Mouse (Mus musculus) B cell, adult (primary cell): ENCODE results near the gene Phpt1. TPM values are rescaled to one million over a fixed set of nuclear protein-coding genes. Genes with fewer than 3 reads are reported as not detected.

ENCODE experiments used
- total RNA-seq: library from RNA; stranded (reverse); gene quantifications from 4 replicates; pipeline ENCODE4 v1.2.4, GENCODE M21; 2023; ENCODE audit not compliant: inconsistent age

The Phpt1 gene
- 15.5 to 23.8 TPM (median 21.3 TPM) in 4 replicates for total RNA-seq

GRCm38 (mm10) chr2:25574579-25575431 lies at the start of gene Phpt1, which contains the start of gene Mamdc4:
TSS of gene Phpt1 (minus strand) at chr2:25575224.
TSS of gene Mamdc4 (minus strand) at chr2:25574845.

GRCm38 (mm10) chr2:25621229-25622200 lies 46.5 kb upstream of the Phpt1 start, which contains the start of gene Tmem141:
TSS of gene Tmem141 (minus strand) at chr2:25622005.

GRCm38 (mm10) chr2:25617578-25617977 lies 42.6 kb upstream of the Phpt1 start, which contains the start of gene Ccdc183:
TSS of gene Ccdc183 (minus strand) at chr2:25617678.

GRCm38 (mm10) chr2:25607761-25608622 lies 33.0 kb upstream of the Phpt1 start, which contains the start of gene Rabl6:
TSS of gene Rabl6 (minus strand) at chr2:25608521.

GRCm38 (mm10) chr2:25581294-25581864 lies 6.4 kb upstream of the Phpt1 start, which contains the start of gene Ajm1:
TSS of gene Ajm1 (minus strand) at chr2:25581757.

GRCm38 (mm10) chr2:25557221-25557963 lies 17.6 kb downstream of the Phpt1 start, which contains the start of gene Edf1:
TSS of gene Edf1 (plus strand) at chr2:25557847.

GRCm38 (mm10) chr2:25546811-25547491 lies 28.1 kb downstream of the Phpt1 start, which contains the start of gene Traf2:
TSS of gene Traf2 (minus strand) at chr2:25546940.

Other genes with a start within 250 kb of the Phpt1 start
- gene Man1b1, start 242.9 kb downstream of the Phpt1 start, total RNA-seq: 38.3 to 49.0 TPM (median 42.3 TPM) in 4 replicates
- 34.8 to 44.7 TPM (median 42.3 TPM) in 4 replicates for gene Dpp7, start 218.9 kb downstream of the Phpt1 start, total RNA-seq
- 29.6 to 32.3 TPM (median 30.7 TPM) in 4 replicates for gene Uap1l1, start 209.5 kb downstream of the Phpt1 start, total RNA-seq
- gene Sapcd2, start 202.9 kb downstream of the Phpt1 start, total RNA-seq: 0.94 to 1.4 TPM (median 1.1 TPM) in 4 replicates
- gene Entpd2, start 179.3 kb downstream of the Phpt1 start, total RNA-seq: not detected in 4 replicates
- gene Npdc1, start 175.9 kb downstream of the Phpt1 start, total RNA-seq: not detected in 4 replicates
- gene Fut7, start 152.0 kb downstream of the Phpt1 start, total RNA-seq: 0.24 TPM in 1 of 4 replicates, not detected in the others
- gene Abca2, start 146.5 kb downstream of the Phpt1 start, total RNA-seq: 36.8 to 44.5 TPM (median 42.0 TPM) in 4 replicates
- gene Clic3, start 118.4 kb downstream of the Phpt1 start, total RNA-seq: 0.80 TPM in 1 of 4 replicates, not detected in the others
- gene Paxx, start 114.1 kb downstream of the Phpt1 start, total RNA-seq: 111 to 124 TPM (median 114 TPM) in 4 replicates
- not detected in 4 replicates for gene Ptgds, start 105.2 kb downstream of the Phpt1 start, total RNA-seq
- gene Lcn12, start 81.3 kb downstream of the Phpt1 start, total RNA-seq: not detected in 4 replicates
- 69.9 to 80.2 TPM (median 72.7 TPM) in 4 replicates for gene Fbxw5, start 74.5 kb downstream of the Phpt1 start, total RNA-seq
- gene C8g, start 73.5 kb downstream of the Phpt1 start, total RNA-seq: 0.45 to 2.0 TPM (median 0.80 TPM) in 4 replicates
- 48.8 to 61.5 TPM (median 56.4 TPM) in 4 replicates for gene Traf2, start 28.3 kb downstream of the Phpt1 start, total RNA-seq
- gene Edf1, start 17.4 kb downstream of the Phpt1 start, total RNA-seq: 111 to 137 TPM (median 123 TPM) in 4 replicates
- gene Mamdc4, start 379 bp downstream of the Phpt1 start, total RNA-seq: 1.8 to 3.7 TPM (median 2.4 TPM) in 4 replicates
- gene Ajm1, start 6.5 kb upstream of the Phpt1 start, total RNA-seq: 0.15 to 0.42 TPM (median 0.19 TPM) in 4 replicates
- 84.7 to 117 TPM (median 104 TPM) in 4 replicates for gene Rabl6, start 33.3 kb upstream of the Phpt1 start, total RNA-seq
- gene Ccdc183, start 42.5 kb upstream of the Phpt1 start, total RNA-seq: not detected in 4 replicates
- 0.99 to 2.1 TPM (median 1.3 TPM) in 3 of 4 replicates, not detected in the other for gene Tmem141, start 46.8 kb upstream of the Phpt1 start, total RNA-seq
- 4.0 to 8.2 TPM (median 6.6 TPM) in 4 replicates for gene Fcna, start 52.8 kb upstream of the Phpt1 start, total RNA-seq
- not detected in 4 replicates for gene Lcn8, start 77.9 kb upstream of the Phpt1 start, total RNA-seq
- gene Lcn5, start 82.7 kb upstream of the Phpt1 start, total RNA-seq: not detected in 4 replicates
- gene Lcn6, start 101.6 kb upstream of the Phpt1 start, total RNA-seq: not detected in 4 replicates
- not detected in 4 replicates for gene Lcn10, start 107.5 kb upstream of the Phpt1 start, total RNA-seq
- gene Obp2a, start 124.8 kb upstream of the Phpt1 start, total RNA-seq: not detected in 4 replicates
- gene Bmyc, start 131.5 kb upstream of the Phpt1 start, total RNA-seq: 28.3 to 34.8 TPM (median 29.7 TPM) in 4 replicates
- not detected in 4 replicates for gene Obp2b, start 161.8 kb upstream of the Phpt1 start, total RNA-seq
- not detected in 4 replicates for gene Lcn3, start 190.3 kb upstream of the Phpt1 start, total RNA-seq
- gene Lcn11, start 201.8 kb upstream of the Phpt1 start, total RNA-seq: not detected in 4 replicates
- gene Gm13539, start 207.0 kb upstream of the Phpt1 start, total RNA-seq: not detected in 4 replicates
- not detected in 4 replicates for gene Glt6d1, start 240.6 kb upstream of the Phpt1 start, total RNA-seq
- not detected in 4 replicates for gene Lcn9, start 247.9 kb upstream of the Phpt1 start, total RNA-seq